Mouse (Mus musculus): ENCODE data around the gene Yjefn3. TPM values are rescaled to one million over a fixed set of nuclear protein-coding genes. Genes with fewer than 3 reads are reported as not detected.
"Not testable (repeated sequence)": the region's sequence is repeated elsewhere in the genome, so short reads cannot be mapped to it uniquely, and the experiment has no call there.

Gene Yjefn3
- polyA plus RNA-seq (2015; fragmentation: Nextera tagmentation; extraction: Ambion mirVana): 13.6 and 14.3 TPM in 2 replicates

- Histone ChIP-seq H3K4me1 (ENCODE audit: control insufficient read depth, insufficient read depth, low read depth, low read length) (peaks cover 43% of the 10 kb centered on the region), H3K27ac (ENCODE audit: low read depth, low read length) (peak within 1 kb of the TSS; percentile 89), H3K36me3 (ENCODE audit: control insufficient read depth, insufficient read depth, low read length) (no peaks in the 10 kb centered on the region), H3K9ac (ENCODE audit: low read depth, low read length) (peak within 1 kb of the TSS; percentile 84), H3K4me2 (ENCODE audit: low read length) (peak within 1 kb of the TSS; percentile 96), H3K4me3 (ENCODE audit: low read length) (peak within 1 kb of the TSS; percentile 62), H3K9me3 (ENCODE audit: control insufficient read depth, low read length) (no peaks in the 10 kb centered on the region), H3K27me3 (replicated peaks; ENCODE audit: control insufficient read depth, insufficient read depth, low read length) (no peaks in the 10 kb centered on the region)
- 4% methylated on average over 84 of the region's 89 CpGs for WGBS
- ATAC-seq: peak; percentile 3
Observed at GRCm38 (mm10) chr8:69902163-69903062, at the start of gene Yjefn3, which contains the start of the genes Tssk6 and Ndufa13. Yjefn3 (minus strand) TSS chr8:69902712. Tssk6 (plus strand) TSS chr8:69902184. Ndufa13 (minus strand) TSS chr8:69902558.

GRCm38 (mm10) chr8:69950300-69950699, 47.8 kb upstream of the Yjefn3 start:
- WGBS: 98% methylated on average over 2 of the region's 2 CpGs

GRCm38 (mm10) chr8:69942495-69942894, 40.0 kb upstream of the Yjefn3 start:
- WGBS: 91% methylated on average over 2 of the region's 3 CpGs

More at GRCm38 (mm10) chr8:69950300-69950699, 47.8 kb upstream of the Yjefn3 start:
- Histone ChIP-seq H3K4me3 (ENCODE audit: low read length) (no peak overlapping the region), H3K36me3 (ENCODE audit: control insufficient read depth, insufficient read depth, low read length) (no peaks in the 10 kb centered on the region), H3K4me2 (ENCODE audit: low read length) (no peak overlapping the region), H3K27ac (ENCODE audit: low read depth, low read length) (no peak overlapping the region), H3K27me3 (replicated peaks; ENCODE audit: control insufficient read depth, insufficient read depth, low read length) (no peaks in the 10 kb centered on the region), H3K9ac (ENCODE audit: low read depth, low read length) (no peak overlapping the region), H3K9me3 (ENCODE audit: control insufficient read depth, low read length) (no peaks in the 10 kb centered on the region), H3K4me1 (ENCODE audit: control insufficient read depth, insufficient read depth, low read depth, low read length) (no peaks in the 10 kb centered on the region)
- ATAC-seq: no peak

GRCm38 (mm10) chr8:69940386-69940785, 37.9 kb upstream of the Yjefn3 start:
- no peak overlapping the region for H3K27ac ChIP-seq (ENCODE audit: low read depth, low read length)
- no peak for ATAC-seq
- H3K27me3 ChIP-seq (replicated peaks; ENCODE audit: control insufficient read depth, insufficient read depth, low read length): no peaks in the 10 kb centered on the region
- no peaks in the 10 kb centered on the region for H3K4me1 ChIP-seq (ENCODE audit: control insufficient read depth, insufficient read depth, low read depth, low read length)
- WGBS: 93% methylated on average over 2 of the region's 2 CpGs
- H3K4me3 ChIP-seq (ENCODE audit: low read length): no peak overlapping the region
- 0 out of 2 replicates have a peak, but pooled peaks cover 2% of the 10 kb centered on the region for H3K36me3 ChIP-seq (ENCODE audit: control insufficient read depth, insufficient read depth, low read length)
- H3K9me3 ChIP-seq (ENCODE audit: control insufficient read depth, low read length): no peaks in the 10 kb centered on the region
- no peak overlapping the region for H3K4me2 ChIP-seq (ENCODE audit: low read length)
- H3K9ac ChIP-seq (ENCODE audit: low read depth, low read length): no peak overlapping the region

More at GRCm38 (mm10) chr8:69942495-69942894, 40.0 kb upstream of the Yjefn3 start:
- not testable (repeated sequence) for H3K4me1 ChIP-seq (ENCODE audit: control insufficient read depth, insufficient read depth, low read depth, low read length); H3K4me2 ChIP-seq (ENCODE audit: low read length); H3K9ac ChIP-seq (ENCODE audit: low read depth, low read length); H3K9me3 ChIP-seq (ENCODE audit: control insufficient read depth, low read length); H3K4me3 ChIP-seq (ENCODE audit: low read length); H3K27ac ChIP-seq (ENCODE audit: low read depth, low read length); H3K36me3 ChIP-seq (ENCODE audit: control insufficient read depth, insufficient read depth, low read length); H3K27me3 ChIP-seq (replicated peaks; ENCODE audit: control insufficient read depth, insufficient read depth, low read length); ATAC-seq

GRCm38 (mm10) chr8:69939633-69940032, 37.1 kb upstream of the Yjefn3 start:
- no peak overlapping the region for H3K9ac ChIP-seq (ENCODE audit: low read depth, low read length)
- no peak overlapping the region for H3K27ac ChIP-seq (ENCODE audit: low read depth, low read length)
- no peak overlapping the region for H3K4me2 ChIP-seq (ENCODE audit: low read length)
- H3K36me3 ChIP-seq (ENCODE audit: control insufficient read depth, insufficient read depth, low read length): peaks cover 5% of the 10 kb centered on the region; the same call in 1 of the 2 replicates
- H3K9me3 ChIP-seq (ENCODE audit: control insufficient read depth, low read length): no peaks in the 10 kb centered on the region
- H3K4me3 ChIP-seq (ENCODE audit: low read length): no peak overlapping the region
- WGBS: 61% methylated on average over 3 of the region's 3 CpGs
- ATAC-seq: no peak
- H3K27me3 ChIP-seq (replicated peaks; ENCODE audit: control insufficient read depth, insufficient read depth, low read length): no peaks in the 10 kb centered on the region
- H3K4me1 ChIP-seq (ENCODE audit: control insufficient read depth, insufficient read depth, low read depth, low read length): no peaks in the 10 kb centered on the region

GRCm38 (mm10) chr8:69938245-69938982, 35.9 kb upstream of the Yjefn3 start:
- H3K36me3 ChIP-seq (ENCODE audit: control insufficient read depth, insufficient read depth, low read length): peaks cover 5% of the 10 kb centered on the region; the same call in 1 of the 2 replicates
- H3K4me2 ChIP-seq (ENCODE audit: low read length): no peak overlapping the region
- H3K9ac ChIP-seq (ENCODE audit: low read depth, low read length): no peak overlapping the region
- H3K27me3 ChIP-seq (replicated peaks; ENCODE audit: control insufficient read depth, insufficient read depth, low read length): no peaks in the 10 kb centered on the region
- 88% methylated on average over 6 of the region's 6 CpGs for WGBS
- H3K4me1 ChIP-seq (ENCODE audit: control insufficient read depth, insufficient read depth, low read depth, low read length): no peaks in the 10 kb centered on the region
- H3K27ac ChIP-seq (ENCODE audit: low read depth, low read length): no peak overlapping the region
- H3K4me3 ChIP-seq (ENCODE audit: low read length): no peak overlapping the region
- no peak for ATAC-seq
- no peaks in the 10 kb centered on the region for H3K9me3 ChIP-seq (ENCODE audit: control insufficient read depth, low read length)

GRCm38 (mm10) chr8:69937466-69937865, 35.0 kb upstream of the Yjefn3 start:
- no peak overlapping the region for H3K4me3 ChIP-seq (ENCODE audit: low read length)
- H3K4me2 ChIP-seq (ENCODE audit: low read length): no peak overlapping the region
- WGBS: 81% methylated on average over 3 of the region's 3 CpGs
- H3K27ac ChIP-seq (ENCODE audit: low read depth, low read length): no peak overlapping the region
- no peak for ATAC-seq
- no peaks in the 10 kb centered on the region for H3K9me3 ChIP-seq (ENCODE audit: control insufficient read depth, low read length)
- no peak overlapping the region for H3K9ac ChIP-seq (ENCODE audit: low read depth, low read length)
- H3K36me3 ChIP-seq (ENCODE audit: control insufficient read depth, insufficient read depth, low read length): peaks cover 5% of the 10 kb centered on the region; the same call in 1 of the 2 replicates
- no peaks in the 10 kb centered on the region for H3K4me1 ChIP-seq (ENCODE audit: control insufficient read depth, insufficient read depth, low read depth, low read length)
- H3K27me3 ChIP-seq (replicated peaks; ENCODE audit: control insufficient read depth, insufficient read depth, low read length): no peaks in the 10 kb centered on the region

- peak; percentile 81 for ATAC-seq
- Histone ChIP-seq H3K4me2 (ENCODE audit: low read length) (no peak overlapping the region), H3K36me3 (ENCODE audit: control insufficient read depth, insufficient read depth, low read length) (peaks cover 5% of the 10 kb centered on the region; the same call in 1 of the 2 replicates), H3K9me3 (ENCODE audit: control insufficient read depth, low read length) (no peaks in the 10 kb centered on the region), H3K27me3 (replicated peaks; ENCODE audit: control insufficient read depth, insufficient read depth, low read length) (no peaks in the 10 kb centered on the region), H3K4me3 (ENCODE audit: low read length) (no peak overlapping the region), H3K4me1 (ENCODE audit: control insufficient read depth, insufficient read depth, low read depth, low read length) (no peaks in the 10 kb centered on the region), H3K9ac (ENCODE audit: low read depth, low read length) (no peak overlapping the region), H3K27ac (ENCODE audit: low read depth, low read length) (peak overlapping the region; percentile 35; the same call in 1 of the 2 replicates)
- WGBS: 65% methylated on average over 7 of the region's 7 CpGs
Observed at GRCm38 (mm10) chr8:69936050-69936794, 33.7 kb upstream of the Yjefn3 start.

Measured in hindbrain, embryonic 16.5 days (tissue).